Mouse (Mus musculus): ENCODE measurements around the gene Olfr985. TPM values are rescaled to one million over a fixed set of nuclear protein-coding genes. Genes with fewer than 3 reads are reported as not detected.

Gene Olfr985
- 0.64 and 0.87 TPM in 2 replicates for polyA plus RNA-seq (2011; ENCODE audit: insufficient read depth, insufficient read length, low read depth, missing spikeins)

DNA sequence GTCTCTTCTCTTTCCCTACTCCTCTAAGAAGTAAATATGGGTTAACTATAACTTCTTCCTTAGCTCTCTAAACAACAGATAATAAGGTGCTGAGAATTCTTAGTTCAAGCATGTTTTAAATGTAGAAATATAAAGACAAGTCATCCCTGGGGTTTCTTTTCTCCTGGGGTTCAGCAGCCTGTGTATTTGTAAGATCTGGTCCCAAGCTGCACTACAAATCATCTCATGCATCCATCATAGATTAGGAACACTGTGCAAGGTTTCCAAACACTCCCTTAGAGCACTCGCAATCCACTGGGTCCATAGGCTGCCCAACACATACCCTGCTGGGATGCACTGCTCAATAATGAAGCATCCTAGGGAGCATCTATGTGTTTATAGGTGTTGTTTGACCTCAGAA lies at the start of gene Olfr985:
TSS of gene Olfr985 (minus strand) at position 101 of the 400 bp plus-strand sequence.
- H3K9me3 ChIP-seq (replicated peaks; ENCODE audit: control insufficient read depth, insufficient read depth, low read length, poor library complexity, severe bottlenecking): no peaks in the 10 kb centered on the region
- H3K36me3 ChIP-seq (ENCODE audit: control insufficient read depth, insufficient read depth, low read length, poor library complexity, severe bottlenecking): no peaks in the 10 kb centered on the region; the same call in 1 of the 2 replicates
- H3K27ac ChIP-seq (ENCODE audit: insufficient read depth, low read length): no peak within 1 kb of the TSS
- H3K9ac ChIP-seq (ENCODE audit: low read depth, poor library complexity, severe bottlenecking): no peak within 1 kb of the TSS
- no peaks in the 10 kb centered on the region for H3K4me1 ChIP-seq (ENCODE audit: control insufficient read depth, insufficient read depth, low read length)
- no peak within 1 kb of the TSS for H3K4me3 ChIP-seq (ENCODE audit: low read depth, low read length)
- no peaks in the 10 kb centered on the region for H3K27me3 ChIP-seq (ENCODE audit: control insufficient read depth, insufficient read depth, low read length, poor library complexity, severe bottlenecking)
- TF ChIP-seq POLR2A (IDR thresholded peaks at IDR 0.05; ENCODE audit: insufficient read depth, low read length) (no peak), EP300 (IDR thresholded peaks at IDR 0.05; ENCODE audit: insufficient read depth, low read depth, low read length) (no peak), CTCF (IDR thresholded peaks at IDR 0.05; ENCODE audit: low read depth, low read length) (no peak)

DNA sequence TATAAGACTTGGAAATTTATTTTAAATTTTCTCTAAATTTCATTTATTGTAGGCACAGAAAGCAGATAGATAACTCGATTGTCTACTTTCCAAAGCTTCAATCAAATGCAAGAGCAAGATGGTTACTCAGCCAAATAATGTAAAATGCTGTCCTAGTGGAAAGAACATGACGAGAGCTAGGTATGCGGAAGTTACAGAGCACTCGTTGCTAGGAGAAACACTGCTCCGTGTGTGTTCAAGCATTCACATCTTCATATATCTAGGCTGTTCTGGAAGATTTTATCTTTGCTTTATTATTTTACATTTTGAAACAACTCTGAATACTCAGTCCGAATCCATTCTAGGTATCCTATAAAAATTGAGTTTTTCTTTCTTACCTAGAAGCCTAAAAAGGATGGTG lies 47.0 kb upstream of the Olfr985 start:
- Histone ChIP-seq H3K4me3 (ENCODE audit: low read depth, low read length) (no peak overlapping the region), H3K4me1 (ENCODE audit: control insufficient read depth, insufficient read depth, low read length) (no peaks in the 10 kb centered on the region), H3K9me3 (replicated peaks; ENCODE audit: control insufficient read depth, insufficient read depth, low read length, poor library complexity, severe bottlenecking) (no peaks in the 10 kb centered on the region), H3K27ac (ENCODE audit: insufficient read depth, low read length) (no peak overlapping the region), H3K36me3 (ENCODE audit: control insufficient read depth, insufficient read depth, low read length, poor library complexity, severe bottlenecking) (peaks cover 6% of the 10 kb centered on the region), H3K9ac (ENCODE audit: low read depth, poor library complexity, severe bottlenecking) (no peak overlapping the region), H3K27me3 (ENCODE audit: control insufficient read depth, insufficient read depth, low read length, poor library complexity, severe bottlenecking) (no peaks in the 10 kb centered on the region)
- TF ChIP-seq POLR2A (IDR thresholded peaks at IDR 0.05; ENCODE audit: insufficient read depth, low read length) (no peak), CTCF (IDR thresholded peaks at IDR 0.05; ENCODE audit: low read depth, low read length) (no peak), EP300 (IDR thresholded peaks at IDR 0.05; ENCODE audit: insufficient read depth, low read depth, low read length) (no peak)

- Histone ChIP-seq H3K27me3 (ENCODE audit: control insufficient read depth, insufficient read depth, low read length, poor library complexity, severe bottlenecking) (no peaks in the 10 kb centered on the region), H3K4me3 (ENCODE audit: low read depth, low read length) (no peak overlapping the region), H3K4me1 (ENCODE audit: control insufficient read depth, insufficient read depth, low read length) (no peaks in the 10 kb centered on the region), H3K9me3 (replicated peaks; ENCODE audit: control insufficient read depth, insufficient read depth, low read length, poor library complexity, severe bottlenecking) (0 out of 2 replicates have a peak, but pooled peaks cover 2% of the 10 kb centered on the region), H3K36me3 (ENCODE audit: control insufficient read depth, insufficient read depth, low read length, poor library complexity, severe bottlenecking) (no peaks in the 10 kb centered on the region; the same call in 1 of the 2 replicates), H3K27ac (ENCODE audit: insufficient read depth, low read length) (no peak overlapping the region), H3K9ac (ENCODE audit: low read depth, poor library complexity, severe bottlenecking) (no peak overlapping the region)
- TF ChIP-seq CTCF (IDR thresholded peaks at IDR 0.05; ENCODE audit: low read depth, low read length) (no peak), EP300 (IDR thresholded peaks at IDR 0.05; ENCODE audit: insufficient read depth, low read depth, low read length) (no peak), POLR2A (IDR thresholded peaks at IDR 0.05; ENCODE audit: insufficient read depth, low read length) (no peak)
Observed at GRCm38 (mm10) chr9:40166446-40166845, 36.5 kb upstream of the Olfr985 start.

- TF ChIP-seq EP300 (IDR thresholded peaks at IDR 0.05; ENCODE audit: insufficient read depth, low read depth, low read length) (no peak), POLR2A (IDR thresholded peaks at IDR 0.05; ENCODE audit: insufficient read depth, low read length) (no peak), CTCF (IDR thresholded peaks at IDR 0.05; ENCODE audit: low read depth, low read length) (no peak)
- H3K9me3 ChIP-seq (replicated peaks; ENCODE audit: control insufficient read depth, insufficient read depth, low read length, poor library complexity, severe bottlenecking): no peaks in the 10 kb centered on the region
- no peak overlapping the region for H3K9ac ChIP-seq (ENCODE audit: low read depth, poor library complexity, severe bottlenecking)
- no peaks in the 10 kb centered on the region for H3K27me3 ChIP-seq (ENCODE audit: control insufficient read depth, insufficient read depth, low read length, poor library complexity, severe bottlenecking)
- no peak overlapping the region for H3K4me3 ChIP-seq (ENCODE audit: low read depth, low read length)
- H3K27ac ChIP-seq (ENCODE audit: insufficient read depth, low read length): no peak overlapping the region
- H3K36me3 ChIP-seq (ENCODE audit: control insufficient read depth, insufficient read depth, low read length, poor library complexity, severe bottlenecking): no peaks in the 10 kb centered on the region
- no peaks in the 10 kb centered on the region for H3K4me1 ChIP-seq (ENCODE audit: control insufficient read depth, insufficient read depth, low read length)
Observed at GRCm38 (mm10) chr9:40155118-40155644, 25.2 kb upstream of the Olfr985 start.

- no peaks in the 10 kb centered on the region for H3K36me3 ChIP-seq (ENCODE audit: control insufficient read depth, insufficient read depth, low read length, poor library complexity, severe bottlenecking)
- no peak overlapping the region for H3K27ac ChIP-seq (ENCODE audit: insufficient read depth, low read length)
- no peak for TF ChIP-seq CTCF (IDR thresholded peaks at IDR 0.05; ENCODE audit: low read depth, low read length)
- no peak for TF ChIP-seq POLR2A (IDR thresholded peaks at IDR 0.05; ENCODE audit: insufficient read depth, low read length)
- no peak for TF ChIP-seq EP300 (IDR thresholded peaks at IDR 0.05; ENCODE audit: insufficient read depth, low read depth, low read length)
- H3K9me3 ChIP-seq (replicated peaks; ENCODE audit: control insufficient read depth, insufficient read depth, low read length, poor library complexity, severe bottlenecking): no peaks in the 10 kb centered on the region
- no peaks in the 10 kb centered on the region for H3K27me3 ChIP-seq (ENCODE audit: control insufficient read depth, insufficient read depth, low read length, poor library complexity, severe bottlenecking)
- peaks cover 1% of the 10 kb centered on the region for H3K4me1 ChIP-seq (ENCODE audit: control insufficient read depth, insufficient read depth, low read length)
- H3K9ac ChIP-seq (ENCODE audit: low read depth, poor library complexity, severe bottlenecking): no peak overlapping the region
- H3K4me3 ChIP-seq (ENCODE audit: low read depth, low read length): no peak overlapping the region
Observed at GRCm38 (mm10) chr9:40141544-40141943, 11.6 kb upstream of the Olfr985 start.

DNA sequence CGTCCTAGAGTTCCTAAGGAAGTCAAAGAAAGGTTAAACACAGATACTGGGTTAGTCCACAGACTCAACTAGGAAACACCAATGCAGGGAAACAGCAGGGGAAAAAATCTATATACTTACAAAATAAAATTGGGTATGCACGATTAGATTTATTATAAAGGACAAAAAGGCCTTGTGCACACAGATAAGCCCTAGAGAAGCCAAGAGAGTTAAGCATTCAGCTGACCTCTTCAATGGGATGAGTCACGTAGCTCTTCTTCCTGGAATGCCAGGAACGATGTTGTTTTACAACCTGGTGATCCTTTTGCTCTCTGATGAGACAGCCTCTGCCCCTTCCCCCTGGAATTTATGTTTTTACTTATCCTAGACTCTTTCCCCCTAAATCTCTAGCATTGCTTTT lies 9.5 kb upstream of the Olfr985 start:
- H3K27ac ChIP-seq (ENCODE audit: insufficient read depth, low read length): no peak overlapping the region
- no peak overlapping the region for H3K9ac ChIP-seq (ENCODE audit: low read depth, poor library complexity, severe bottlenecking)
- H3K4me3 ChIP-seq (ENCODE audit: low read depth, low read length): no peak overlapping the region
- TF ChIP-seq EP300 (IDR thresholded peaks at IDR 0.05; ENCODE audit: insufficient read depth, low read depth, low read length) (no peak), POLR2A (IDR thresholded peaks at IDR 0.05; ENCODE audit: insufficient read depth, low read length) (no peak), CTCF (IDR thresholded peaks at IDR 0.05; ENCODE audit: low read depth, low read length) (no peak)
- H3K9me3 ChIP-seq (replicated peaks; ENCODE audit: control insufficient read depth, insufficient read depth, low read length, poor library complexity, severe bottlenecking): no peaks in the 10 kb centered on the region
- H3K4me1 ChIP-seq (ENCODE audit: control insufficient read depth, insufficient read depth, low read length): peaks cover 1% of the 10 kb centered on the region
- no peaks in the 10 kb centered on the region for H3K36me3 ChIP-seq (ENCODE audit: control insufficient read depth, insufficient read depth, low read length, poor library complexity, severe bottlenecking)
- no peaks in the 10 kb centered on the region for H3K27me3 ChIP-seq (ENCODE audit: control insufficient read depth, insufficient read depth, low read length, poor library complexity, severe bottlenecking)

All from ES-Bruce4 (cell line).